Mouse (Mus musculus): Measurements from ENCODE around the gene Manba.

DNA sequence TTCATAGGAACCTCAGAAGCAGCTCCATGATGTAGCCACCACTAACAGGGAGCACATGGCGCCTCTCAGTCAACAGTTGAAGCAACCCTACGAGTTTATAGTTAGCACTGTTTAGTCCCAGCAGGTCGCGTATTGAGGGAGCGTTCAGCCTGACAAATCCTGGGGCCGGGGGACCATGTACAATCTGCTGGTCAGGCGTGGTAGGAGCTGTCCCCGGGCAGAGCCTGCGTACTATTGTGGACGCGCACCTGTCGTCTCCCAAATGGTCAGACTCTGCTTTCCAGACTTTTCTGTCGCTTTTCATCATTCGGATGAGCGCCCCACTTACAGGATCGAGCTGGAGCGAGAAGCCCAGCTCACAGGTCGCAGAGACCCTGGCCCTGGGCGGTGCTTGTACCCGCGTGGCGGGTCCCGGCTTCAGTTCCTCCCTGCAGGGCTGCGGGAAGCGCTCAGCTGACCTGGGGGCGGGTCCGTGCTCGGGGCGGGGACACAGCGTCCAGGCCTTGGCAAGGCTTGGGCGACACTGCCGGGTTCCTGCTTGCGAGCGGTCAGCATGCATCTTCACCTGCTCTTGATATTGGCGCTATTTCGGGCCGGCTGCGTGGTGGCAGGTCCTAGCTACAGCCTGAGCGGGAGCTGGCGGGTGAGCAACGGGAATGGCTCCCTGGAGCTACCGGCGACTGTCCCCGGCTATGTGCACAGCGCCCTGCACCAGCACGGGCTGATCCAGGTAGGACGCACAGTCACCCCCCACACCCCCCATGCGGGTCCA, at the start of gene Manba:
- no peak for TF ChIP-seq TAL1 (IDR thresholded peaks at IDR 0.05; ENCODE audit: low read length)
- no peak for TF ChIP-seq GATA1 (IDR thresholded peaks at IDR 0.05; ENCODE audit: low read length)
